Mouse (Mus musculus) splenic B cell, adult 2 months (primary cell): ENCODE data around the gene Cyp4v3.

Experiments used
- DNase-seq: peaks from one replicate; pipeline ENCODE4 v3.0.0-alpha.2; 2011; ENCODE audit warnings: low read depth, low spot score
- H3K27me3 ChIP-seq: 2 replicates; pipeline ENCODE4 v1.6.1; 2012; ENCODE audit warnings: mild to moderate bottlenecking, low read length, moderate library complexity, mixed read lengths; ENCODE audit not compliant: control insufficient read depth, poor library complexity, insufficient read depth, severe bottlenecking
- H3K36me3 ChIP-seq: 2 replicates; pipeline ENCODE4 v1.6.1; 2012; ENCODE audit warnings: mild to moderate bottlenecking, low read length, moderate library complexity, mixed read lengths; ENCODE audit not compliant: control insufficient read depth, poor library complexity, insufficient read depth, severe bottlenecking

The Cyp4v3 gene

GRCm38 (mm10) chr8:45294687-45295086 lies 38.3 kb downstream of the Cyp4v3 start, which contains the start of gene Klkb1:
Gene Klkb1, minus strand, starts transcription at chr8:45294859.
- no peak for DNase-seq
- Histone ChIP-seq H3K36me3 (no peaks in the 10 kb centered on the region), H3K27me3 (no peaks in the 10 kb centered on the region)

- H3K27me3 ChIP-seq, result no peaks in the 10 kb centered on the region
- H3K36me3 ChIP-seq, result no peaks in the 10 kb centered on the region
- DNase-seq, result no peak
These were observed 41.2 kb downstream of the Cyp4v3 start for GRCm38 (mm10) chr8:45291790-45292189.

GRCm38 (mm10) chr8:45281630-45282029 lies 51.4 kb downstream of the Cyp4v3 start:
- no peak for DNase-seq
- Histone ChIP-seq H3K36me3 (no peaks in the 10 kb centered on the region), H3K27me3 (no peaks in the 10 kb centered on the region)

DNA sequence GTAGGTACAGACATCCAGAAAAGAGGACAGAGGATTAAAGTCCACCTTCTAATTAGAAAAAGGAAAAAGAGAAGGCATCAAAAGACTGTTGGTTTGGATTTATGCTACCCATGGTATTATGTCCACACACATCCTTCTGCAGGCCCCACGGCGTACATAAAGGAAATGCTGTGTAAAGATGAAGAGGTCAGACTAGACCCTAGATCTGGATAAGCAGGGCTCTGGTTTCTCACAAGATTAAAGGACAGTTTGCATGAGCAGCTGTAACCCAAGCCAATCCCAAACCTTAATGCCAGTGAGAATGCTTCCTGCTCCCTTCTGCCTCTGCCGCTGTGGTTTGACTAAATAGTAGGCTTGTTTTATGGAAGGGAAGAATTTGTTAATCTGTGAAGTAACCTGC lies 55.6 kb downstream of the Cyp4v3 start:
- no peaks in the 10 kb centered on the region for H3K36me3 ChIP-seq
- no peak for DNase-seq
- H3K27me3 ChIP-seq, result no peaks in the 10 kb centered on the region

GRCm38 (mm10) chr8:45274317-45274716 lies 58.7 kb downstream of the Cyp4v3 start:
- Histone ChIP-seq H3K27me3 (no peaks in the 10 kb centered on the region), H3K36me3 (no peaks in the 10 kb centered on the region)
- DNase-seq, result no peak

DNA sequence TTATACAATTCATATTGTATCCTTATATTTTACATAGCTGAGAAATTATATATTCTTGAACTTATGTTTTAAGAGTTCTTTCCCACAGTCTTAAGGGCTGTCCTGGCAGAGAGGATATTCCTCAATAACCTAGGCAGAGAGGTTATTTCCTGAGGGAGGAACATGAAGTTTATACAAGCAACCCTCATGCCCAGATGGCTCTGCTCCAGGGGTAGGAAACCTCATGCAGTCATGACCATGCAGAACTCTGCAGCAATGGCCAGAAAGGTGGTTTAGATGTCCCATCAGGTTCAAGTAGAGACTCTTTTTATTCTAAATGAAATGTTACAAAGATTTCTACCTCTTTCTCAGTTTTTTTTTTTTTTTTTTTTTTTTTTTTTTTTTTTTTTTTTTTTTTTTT lies 64.0 kb downstream of the Cyp4v3 start:
- Histone ChIP-seq H3K36me3 (no peaks in the 10 kb centered on the region), H3K27me3 (no peaks in the 10 kb centered on the region)
- no peak for DNase-seq

- DNase-seq, result no peak
- Histone ChIP-seq H3K36me3 (no peaks in the 10 kb centered on the region), H3K27me3 (no peaks in the 10 kb centered on the region)
These were observed 64.5 kb downstream of the Cyp4v3 start for GRCm38 (mm10) chr8:45268485-45268884.

DNA sequence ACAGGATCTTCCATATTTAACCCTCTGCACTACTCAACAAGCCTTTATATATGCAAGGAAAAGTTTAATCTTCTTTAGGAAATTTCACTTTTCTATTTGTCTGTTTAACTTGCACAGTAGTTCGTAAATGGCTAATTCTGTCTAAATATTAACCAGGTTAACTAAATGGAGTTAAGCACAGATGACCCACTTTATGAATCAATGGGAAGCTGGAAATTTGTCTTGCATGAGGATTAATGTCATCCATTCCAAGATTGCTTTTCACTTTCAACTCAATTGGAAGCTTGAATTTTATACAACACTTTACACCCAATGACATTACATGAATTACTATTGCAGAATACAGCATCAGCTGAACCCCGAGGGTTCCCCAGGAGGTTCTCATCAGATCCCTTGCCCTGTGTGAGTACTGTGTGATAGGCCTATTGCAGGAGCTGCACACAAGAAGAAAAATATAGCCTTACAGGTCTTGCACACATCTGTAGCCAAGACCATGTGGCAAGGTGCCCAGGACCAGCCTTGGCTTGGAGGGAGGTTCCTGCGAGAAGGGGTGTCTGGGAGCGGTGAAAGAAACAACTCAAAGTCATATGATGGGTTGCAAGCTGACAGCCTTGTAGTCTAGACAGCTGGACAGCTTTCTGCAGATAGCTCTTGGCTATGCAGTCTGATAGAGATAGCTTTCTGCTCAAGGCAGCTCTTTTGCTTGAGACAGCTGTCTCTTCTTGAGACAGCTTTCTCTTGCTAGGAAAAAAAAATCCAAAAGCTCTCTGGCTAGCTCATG lies 65.2 kb downstream of the Cyp4v3 start:
- H3K27me3 ChIP-seq, result no peaks in the 10 kb centered on the region
- DNase-seq, result no peak

DNA sequence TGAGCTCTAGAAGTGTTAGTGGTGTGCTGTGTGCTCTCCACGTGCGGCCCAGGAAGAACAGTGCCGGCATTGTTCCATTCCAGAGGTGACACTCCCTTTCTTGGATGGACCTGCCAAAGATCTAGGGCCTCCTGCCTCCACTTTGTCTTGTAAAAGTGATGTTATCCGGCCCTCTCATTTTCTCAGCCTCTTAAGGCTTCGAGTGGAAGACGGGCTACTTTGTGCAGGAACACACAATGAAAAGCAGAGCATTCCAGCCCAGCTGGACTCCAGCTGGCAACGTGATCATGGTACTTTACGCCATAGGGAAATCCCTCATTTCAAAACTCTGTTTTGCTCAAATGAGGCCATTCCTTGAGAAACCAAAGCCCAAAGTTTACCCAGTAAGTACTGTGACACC lies 66.0 kb downstream of the Cyp4v3 start:
- DNase-seq, result no peak
- no peaks in the 10 kb centered on the region for H3K36me3 ChIP-seq
- H3K27me3 ChIP-seq, result no peaks in the 10 kb centered on the region

More for the DNA sequence above, 65.2 kb downstream of the Cyp4v3 start:
- H3K36me3 ChIP-seq, result no peaks in the 10 kb centered on the region

DNA sequence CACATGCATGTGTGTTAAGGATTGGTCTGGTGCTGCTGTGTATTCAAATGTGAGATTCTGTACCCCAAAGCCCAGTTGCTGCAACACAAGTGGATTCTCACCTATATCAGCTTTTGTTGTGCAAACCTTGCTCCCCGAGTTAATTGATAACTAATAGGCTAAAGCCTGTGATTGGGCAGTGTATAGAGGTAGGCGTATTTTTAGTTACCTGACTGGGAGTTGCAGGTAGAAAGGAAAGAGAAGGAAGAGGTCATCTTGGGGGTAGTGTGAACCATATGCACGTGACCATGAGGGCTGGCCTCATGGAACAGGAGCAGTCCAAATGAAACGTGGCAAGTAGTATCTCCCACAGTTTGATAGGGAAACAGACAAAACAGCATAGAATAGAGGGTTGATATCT lies 68.1 kb downstream of the Cyp4v3 start:
- no peak for DNase-seq
- Histone ChIP-seq H3K27me3 (no peaks in the 10 kb centered on the region), H3K36me3 (no peaks in the 10 kb centered on the region)

- Histone ChIP-seq H3K36me3 (no peaks in the 10 kb centered on the region), H3K27me3 (no peaks in the 10 kb centered on the region)
- no peak for DNase-seq
These were observed 70.2 kb downstream of the Cyp4v3 start for GRCm38 (mm10) chr8:45262851-45263250.

GRCm38 (mm10) chr8:45261920-45262319 lies 71.1 kb downstream of the Cyp4v3 start, which contains the start of gene F11:
Gene F11, minus strand, starts transcription at chr8:45262031.
- Histone ChIP-seq H3K27me3 (no peaks in the 10 kb centered on the region), H3K36me3 (no peaks in the 10 kb centered on the region)
- no peak for DNase-seq

- DNase-seq, result no peak
- H3K36me3 ChIP-seq, result no peaks in the 10 kb centered on the region
- H3K27me3 ChIP-seq, result no peaks in the 10 kb centered on the region
These were observed 74.6 kb downstream of the Cyp4v3 start for GRCm38 (mm10) chr8:45258421-45258820.

DNA sequence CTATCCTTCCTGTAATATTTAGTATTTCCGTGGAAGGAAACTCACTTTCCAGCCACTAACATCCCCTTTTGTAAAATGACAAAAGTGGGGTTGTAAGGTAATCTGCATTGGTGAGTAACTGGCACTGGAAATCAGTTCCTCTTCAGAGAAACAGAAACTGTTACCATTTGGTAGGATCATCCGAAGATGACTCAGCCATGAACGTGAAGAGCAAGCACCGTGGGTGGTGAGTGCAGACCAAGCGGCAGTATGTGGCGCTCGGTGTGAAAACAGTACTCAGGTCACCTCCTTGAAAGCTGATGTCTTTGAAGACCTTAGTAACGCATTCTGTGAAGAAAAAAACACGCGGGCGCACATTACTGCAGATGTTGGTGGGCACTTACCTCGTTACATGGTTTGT lies 78.0 kb downstream of the Cyp4v3 start:
- Histone ChIP-seq H3K36me3 (no peaks in the 10 kb centered on the region), H3K27me3 (no peaks in the 10 kb centered on the region)
- DNase-seq, result no peak
